Mouse (Mus musculus) thymus, adult 2 months (tissue): ENCODE data around the gene Peak1. TPM values are rescaled to one million over a fixed set of nuclear protein-coding genes. Genes with fewer than 3 reads are reported as not detected.
"Not testable (repeated sequence)": the region's sequence is repeated elsewhere in the genome, so short reads cannot be mapped to it uniquely, and the experiment has no call there.

Experiments used
- DNase-seq: peaks from one replicate; pipeline ENCODE4 v3.0.0; 2021
- H3K27ac ChIP-seq: fragments of 200-500 bp; 2 replicates; pipeline ENCODE4 v1.5.1; 2012; ENCODE audit warnings: low read length, control low read depth; ENCODE audit not compliant: control insufficient read depth, insufficient read depth
- H3K27me3 ChIP-seq: fragments of 200-500 bp; 2 replicates; pipeline ENCODE4 v1.6.1; 2012; ENCODE audit warnings: mild to moderate bottlenecking, low read length, moderate library complexity, mixed read lengths; ENCODE audit not compliant: control insufficient read depth, insufficient read depth
- H3K36me3 ChIP-seq: fragments of 200-500 bp; 2 replicates; pipeline ENCODE4 v1.6.1; 2012; ENCODE audit warnings: mild to moderate bottlenecking, low read length, moderate library complexity; ENCODE audit not compliant: control insufficient read depth, insufficient read depth
- H3K4me1 ChIP-seq: fragments of 200-500 bp; replicated peaks from 2 replicates; pipeline ENCODE4 v1.6.1; 2012; ENCODE audit warnings: low read length; ENCODE audit not compliant: control insufficient read depth, insufficient read depth
- H3K4me3 ChIP-seq: fragments of 200-500 bp; 2 replicates; pipeline ENCODE4 v1.5.1; 2012; ENCODE audit warnings: mild to moderate bottlenecking, low read length, control low read depth, moderate library complexity; ENCODE audit not compliant: control insufficient read depth, insufficient read depth
- CTCF ChIP-seq: fragments of 200-500 bp; IDR thresholded peaks from 2 replicates; pipeline ENCODE4 v1.5.1; 2012; ENCODE audit warnings: mild to moderate bottlenecking, control low read depth, low read length, moderate library complexity, borderline replicate concordance; ENCODE audit not compliant: control insufficient read depth, poor library complexity, insufficient read depth; ENCODE audit errors: extremely low read depth
- POLR2A ChIP-seq: fragments of 200-500 bp; IDR thresholded peaks from 2 replicates; pipeline ENCODE4 v1.6.1; 2012; ENCODE audit warnings: mild to moderate bottlenecking, low read length, control low read depth, moderate library complexity; ENCODE audit not compliant: control insufficient read depth, poor library complexity, insufficient read depth; ENCODE audit errors: extremely low read depth
- WGBS: fragments of 180-500 bp; shearing (Covaris S2); methylation state at CpG from one replicate; pipeline ENCODE4 v1.1.7; 2018; 5-methylcytosine and 5-hydroxymethylcytosine counted together
- polyA plus RNA-seq: library from polyadenylated mRNA; depleted of rRNA; stranded (reverse); fragments of >200 nt; gene quantifications from 2 replicates; pipeline ENCODE4 v1.2.3, GENCODE M21; 2012

Gene Peak1
- polyA plus RNA-seq, 1 experiment, result 8.6 TPM

GRCm38 (mm10) chr9:56460987-56461386 is 43.1 kb upstream of the Peak1 start:
- Histone ChIP-seq H3K27ac (no peak overlapping the region), H3K27me3 (no peaks in the 10 kb centered on the region), H3K4me3 (no peak overlapping the region), H3K4me1 (peaks cover 18% of the 10 kb centered on the region), H3K36me3 (no peaks in the 10 kb centered on the region)
- 78% methylated on average over 5 of the region's 5 CpGs for WGBS
- no peak for DNase-seq
- TF ChIP-seq POLR2A (no peak), CTCF (no peak)

- H3K4me1 ChIP-seq, result peaks cover 6% of the 10 kb centered on the region
- peak overlapping the region; percentile 59; the same call in 1 of the 2 replicates for H3K27ac ChIP-seq
- whole genome bisulfite sequencing, result 62% methylated on average over 3 of the region's 3 CpGs
- H3K36me3 ChIP-seq, result no peaks in the 10 kb centered on the region
- TF ChIP-seq POLR2A, result no peak
- TF ChIP-seq CTCF, result no peak
- peak; percentile 16 for DNase-seq
- H3K27me3 ChIP-seq, result no peaks in the 10 kb centered on the region
- H3K4me3 ChIP-seq, result no peak overlapping the region
Measured at GRCm38 (mm10) chr9:56456426-56456825, 38.6 kb upstream of the Peak1 start.

- no peak for DNase-seq
- no peak for TF ChIP-seq CTCF
- no peak for TF ChIP-seq POLR2A
- 97% methylated on average over 2 of the region's 2 CpGs for WGBS
- Histone ChIP-seq H3K27me3 (no peaks in the 10 kb centered on the region), H3K27ac (no peak overlapping the region), H3K4me1 (peaks cover 6% of the 10 kb centered on the region), H3K36me3 (no peaks in the 10 kb centered on the region), H3K4me3 (no peak overlapping the region)
Measured at GRCm38 (mm10) chr9:56453038-56453815, 35.4 kb upstream of the Peak1 start.

- no peaks in the 10 kb centered on the region for H3K36me3 ChIP-seq
- 99% methylated on average over 6 of the region's 6 CpGs for WGBS
- DNase-seq, result no peak
- H3K27ac ChIP-seq, result no peak overlapping the region
- H3K4me3 ChIP-seq, result no peak overlapping the region
- H3K27me3 ChIP-seq, result no peaks in the 10 kb centered on the region
- TF ChIP-seq POLR2A, result no peak
- no peak for TF ChIP-seq CTCF
- H3K4me1 ChIP-seq, result peaks cover 2% of the 10 kb centered on the region
Measured at GRCm38 (mm10) chr9:56451570-56451969, 33.7 kb upstream of the Peak1 start.

GRCm38 (mm10) chr9:56439699-56440098 is 21.8 kb upstream of the Peak1 start:
- Histone ChIP-seq H3K27me3 (no peaks in the 10 kb centered on the region), H3K36me3 (no peaks in the 10 kb centered on the region), H3K4me3 (no peak overlapping the region), H3K4me1 (no peaks in the 10 kb centered on the region), H3K27ac (no peak overlapping the region)
- 93% methylated on average over 7 of the region's 7 CpGs for WGBS
- TF ChIP-seq POLR2A (no peak), CTCF (no peak)
- DNase-seq, result no peak

- H3K4me3 ChIP-seq, H3K27ac ChIP-seq, H3K36me3 ChIP-seq, DNase-seq, H3K4me1 ChIP-seq, H3K27me3 ChIP-seq: not testable (repeated sequence)
- 97% methylated on average over 27 of the region's 29 CpGs for WGBS
Measured at GRCm38 (mm10) chr9:56437300-56437892, 19.5 kb upstream of the Peak1 start.
